Mouse (Mus musculus) yolk sac, embryonic 10.5 days (tissue): ENCODE measurements around the gene Mvd.
A peak's percentile ranks its signal among the peaks of the same experiment; 100 is the strongest.

ENCODE experiments used
- DNase-seq: peaks from one replicate; pipeline ENCODE4 v3.0.0-alpha.2; 2017; ENCODE audit warnings: low spot score

The Mvd gene

GRCm38 (mm10) chr8:122443262-122444006 is at the start of gene Mvd:
Gene Mvd (minus strand): TSS chr8:122443422.
- DNase-seq, result peak; percentile 99

GRCm38 (mm10) chr8:122488387-122488786 is 45.2 kb upstream of the Mvd start:
- DNase-seq, result no peak

GRCm38 (mm10) chr8:122484831-122485230 is 41.6 kb upstream of the Mvd start:
- no peak for DNase-seq

- DNase-seq, result no peak
Observed at GRCm38 (mm10) chr8:122483877-122484276, 40.7 kb upstream of the Mvd start.

DNA sequence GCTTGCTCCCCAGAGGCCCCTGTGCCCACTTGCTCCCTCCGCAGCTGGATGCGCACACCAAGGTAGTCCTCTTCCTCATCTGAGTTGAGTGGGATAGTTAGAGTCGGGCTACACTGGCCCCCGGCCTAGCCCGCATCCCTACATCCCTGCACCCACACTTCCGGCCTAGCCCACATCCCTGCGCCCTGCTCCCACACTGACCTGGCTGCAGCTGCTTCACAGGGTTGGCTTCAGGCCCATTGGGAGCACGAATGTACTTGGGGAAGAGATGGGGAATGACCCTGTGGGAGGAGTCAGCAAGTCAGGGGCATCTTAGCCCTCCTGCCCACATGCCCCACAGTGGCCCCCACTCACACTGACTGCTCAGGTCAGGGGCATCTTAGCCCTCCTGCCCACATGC is 39.2 kb upstream of the Mvd start:
- no peak for DNase-seq

- DNase-seq, result peak; percentile 89
Observed at GRCm38 (mm10) chr8:122475580-122476320, 32.5 kb upstream of the Mvd start, which contains the start of the genes Rnf166 and Ctu2. Gene Rnf166 (minus strand): TSS chr8:122476064. Gene Ctu2 (plus strand): TSS chr8:122476143.

- DNase-seq, result no peak
Observed at GRCm38 (mm10) chr8:122474951-122475560, 31.8 kb upstream of the Mvd start.

DNA sequence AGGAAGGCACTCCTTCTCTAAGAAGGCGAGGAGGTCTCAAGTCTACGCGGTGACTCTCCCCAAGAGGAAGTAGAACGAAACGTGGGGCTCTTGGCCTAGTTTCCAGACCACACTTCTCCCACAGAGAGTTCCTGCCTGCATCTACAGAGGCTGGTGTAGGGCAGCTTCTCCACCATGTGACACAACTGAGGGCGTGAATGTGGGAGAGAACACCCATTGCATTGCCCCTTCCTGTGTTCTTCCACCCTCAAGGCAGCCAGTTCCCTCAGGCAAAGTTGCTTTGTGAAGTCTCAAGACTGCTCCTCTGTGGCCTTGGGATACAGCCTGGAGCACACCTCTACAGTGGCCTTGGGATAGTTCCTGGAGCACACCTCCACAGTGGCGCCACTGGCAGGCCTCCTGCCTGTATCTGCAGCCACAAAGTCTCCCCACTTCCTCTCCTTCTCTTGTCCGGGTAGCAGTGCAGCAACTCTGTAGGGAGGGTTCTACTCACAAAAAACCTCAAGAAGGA is 30.7 kb upstream of the Mvd start:
- DNase-seq, result no peak

GRCm38 (mm10) chr8:122470691-122471090 is 27.5 kb upstream of the Mvd start:
- DNase-seq, result no peak

DNA sequence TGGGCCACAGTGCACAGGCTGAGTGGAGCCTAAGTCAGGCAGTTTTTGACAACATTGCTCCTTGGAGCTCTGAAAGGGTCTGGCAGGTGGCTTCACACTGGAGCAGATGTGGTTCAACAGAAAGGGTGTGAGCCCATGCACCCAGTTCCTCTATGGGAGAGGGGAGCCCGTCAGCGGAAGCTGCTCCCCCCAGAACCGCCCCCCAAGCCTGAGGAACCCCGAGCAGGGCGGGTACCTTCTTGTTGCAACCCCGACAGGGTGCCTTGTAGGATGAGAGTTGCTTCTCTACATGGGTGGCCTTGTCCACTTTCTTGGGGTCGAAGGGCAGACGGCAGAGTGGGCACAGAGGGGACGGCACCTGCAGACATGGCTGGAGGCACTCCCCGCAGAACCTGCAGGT is 26.7 kb upstream of the Mvd start:
- DNase-seq, result no peak

- DNase-seq, result peak; percentile 75
Observed at GRCm38 (mm10) chr8:122469407-122469806, 26.2 kb upstream of the Mvd start.

DNA sequence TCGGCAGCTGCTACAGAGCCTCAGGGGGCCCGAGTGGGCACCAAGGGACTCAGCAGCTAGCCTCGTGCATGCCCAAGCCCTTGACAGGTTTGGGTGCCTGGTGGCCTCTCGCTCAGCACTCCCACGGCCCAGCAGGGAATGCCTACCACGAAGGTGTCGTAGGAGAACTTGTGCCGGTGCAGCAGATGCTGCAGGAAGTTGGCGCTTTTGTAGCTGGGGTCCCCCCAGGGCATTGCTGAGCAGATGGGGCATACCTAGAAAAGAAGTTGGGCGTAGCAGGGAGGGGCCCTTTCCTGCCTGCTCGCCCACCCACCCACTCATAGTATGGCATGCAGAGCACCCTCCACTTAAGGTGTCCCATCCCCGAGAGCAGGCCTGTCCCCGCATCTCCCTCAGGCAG is 24.6 kb upstream of the Mvd start:
- DNase-seq, result no peak

- DNase-seq, result no peak
Observed at GRCm38 (mm10) chr8:122464985-122465384, 21.8 kb upstream of the Mvd start.

- DNase-seq, result peak; percentile 85
Observed at GRCm38 (mm10) chr8:122463651-122464640, 20.7 kb upstream of the Mvd start.

- DNase-seq, result no peak
Observed at GRCm38 (mm10) chr8:122462510-122462909, 19.3 kb upstream of the Mvd start.

DNA sequence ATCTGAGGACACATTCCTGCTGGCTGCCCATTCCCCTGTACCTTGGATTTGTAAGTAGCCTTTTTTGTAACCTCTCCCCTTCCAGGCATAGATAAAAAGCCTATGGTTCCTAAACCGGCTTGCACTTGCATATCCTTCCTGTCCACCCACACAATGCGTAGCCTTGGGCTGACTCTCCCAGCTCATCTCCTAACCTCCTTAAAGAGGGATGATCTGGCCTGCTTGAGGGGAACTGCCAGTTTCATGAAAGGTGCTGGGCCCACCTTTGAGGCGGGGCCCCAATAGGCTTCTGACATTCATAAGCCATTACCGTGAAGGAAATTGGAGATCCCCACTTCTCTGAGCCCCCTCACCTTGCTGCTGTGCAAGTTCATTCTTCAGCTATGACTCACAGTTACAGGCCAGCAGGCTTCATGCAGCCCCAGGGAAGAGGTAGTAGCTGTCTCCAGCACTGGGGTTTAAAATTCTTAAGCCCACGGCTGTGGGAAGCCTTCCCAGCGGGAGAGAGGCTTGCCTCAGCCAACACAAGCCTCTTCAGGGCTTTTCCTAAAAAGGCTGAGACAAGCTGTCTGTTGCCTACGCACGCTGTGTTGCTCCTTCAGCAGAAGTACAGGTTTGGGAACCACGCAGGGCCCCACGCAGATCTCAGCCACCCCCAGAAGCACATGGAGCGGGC is 18.4 kb upstream of the Mvd start:
- no peak for DNase-seq

GRCm38 (mm10) chr8:122460524-122461472 is 17.6 kb upstream of the Mvd start, which contains the start of gene Snai3:
Gene Snai3 (minus strand): TSS chr8:122460733.
- peak; percentile 80 for DNase-seq

DNA sequence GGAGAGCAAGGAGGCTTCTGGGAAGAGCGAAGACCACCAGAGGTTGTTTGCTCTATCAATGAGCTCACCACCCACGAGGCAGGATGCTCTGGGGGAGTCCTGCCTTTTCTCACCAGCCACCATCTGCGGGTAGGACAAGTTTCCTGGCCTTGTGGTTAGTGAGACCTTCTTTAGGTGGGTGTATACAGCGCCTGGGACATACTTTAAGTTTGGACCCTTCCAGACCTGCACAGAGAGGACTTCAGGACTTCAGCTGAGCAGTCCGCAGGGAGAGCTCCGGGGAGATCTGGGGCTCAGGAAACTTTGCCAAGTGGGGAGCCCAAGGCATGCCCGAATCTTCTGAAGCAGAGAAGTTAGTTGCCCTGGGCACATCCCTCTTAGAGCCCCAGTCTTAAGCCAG is 16.8 kb upstream of the Mvd start:
- DNase-seq, result no peak

DNA sequence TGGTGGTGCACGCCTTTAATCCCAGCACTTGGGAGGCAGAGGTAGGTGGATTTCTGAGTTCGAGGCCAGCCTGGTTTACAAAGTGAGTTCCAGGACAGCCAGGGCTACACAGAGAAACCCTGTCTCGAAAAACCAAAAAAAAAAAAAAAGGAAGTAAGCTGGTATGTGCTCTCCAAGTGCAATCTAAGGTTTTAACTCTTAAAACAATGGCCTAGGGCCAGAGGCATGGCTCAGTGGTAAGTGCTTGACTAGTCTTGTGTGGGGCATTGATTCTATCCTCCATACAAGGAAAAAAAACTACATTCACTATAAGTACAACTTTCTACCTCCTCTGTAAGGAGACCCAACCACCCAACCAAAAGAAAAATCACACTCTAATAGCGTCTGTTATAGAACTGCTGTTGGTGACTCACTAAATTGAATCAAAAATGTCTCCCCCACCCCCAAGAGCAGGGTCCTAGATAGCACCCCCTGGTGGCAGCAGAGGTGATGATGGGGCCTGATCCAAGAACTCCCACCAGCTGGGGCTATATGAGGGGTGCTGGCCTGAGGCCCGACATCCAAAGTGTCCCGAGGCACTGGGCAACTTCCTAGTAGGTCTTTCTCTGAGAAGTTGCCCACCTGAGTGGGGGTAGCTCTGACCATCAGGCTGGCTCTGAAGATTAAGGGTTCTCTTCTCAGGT is 16.1 kb upstream of the Mvd start:
- DNase-seq, result no peak
